Mouse (Mus musculus) T-helper 2 cell (primary cell): ENCODE results near the gene Plekha3.

Experiments used
- in situ Hi-C: fragments of 300-600 bp; cut with MboI, MseI; formaldehyde crosslinking; loops from one replicate; pipeline ENCODE4 v1.15.1; 2025; ENCODE audit warnings: high pct_unique_total_duplicates

The Plekha3 gene

DNA sequence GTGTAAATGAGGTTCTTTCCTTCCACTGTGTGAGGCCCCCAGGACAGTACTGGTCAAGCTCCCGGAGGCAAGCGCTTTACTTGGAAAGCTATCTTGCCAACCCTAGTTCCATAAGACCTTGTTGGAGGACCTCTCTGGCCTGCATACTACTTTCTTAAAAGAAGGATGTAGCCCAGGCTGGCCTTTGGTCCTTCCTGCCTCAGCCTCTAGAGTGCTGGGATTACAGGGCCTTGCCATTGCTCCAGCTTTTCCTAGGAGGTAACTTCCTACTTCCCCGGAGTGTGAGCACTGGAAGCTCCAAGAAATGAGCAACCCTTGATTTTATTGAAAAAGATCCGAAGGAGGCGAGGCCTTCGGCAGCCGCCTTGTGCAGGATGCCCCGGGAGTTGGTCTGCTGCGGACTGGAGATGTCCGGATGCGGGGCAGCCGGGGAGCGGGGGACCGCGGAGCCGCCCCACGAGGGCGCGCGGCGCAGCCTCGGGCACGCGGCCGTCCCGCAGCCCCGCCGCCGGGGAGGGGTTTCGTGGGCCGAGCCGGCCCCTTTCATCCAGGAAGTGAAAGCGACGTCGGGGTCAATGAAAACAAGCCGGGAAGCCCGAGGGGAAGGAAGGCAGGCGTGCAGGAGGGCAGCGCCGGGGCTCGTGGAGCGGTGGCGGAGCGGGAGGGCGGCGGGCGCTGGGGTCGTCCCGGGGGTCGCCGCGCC, at the start of gene Plekha3:
Gene Plekha3 (plus strand): TSS at position 557 of the 703 bp plus-strand sequence.
- in situ Hi-C loops = loop anchor here (25.0 kb wide), 1 partner anchor 1262 kb away; the partner anchor contains the start of gene Cwc22

DNA sequence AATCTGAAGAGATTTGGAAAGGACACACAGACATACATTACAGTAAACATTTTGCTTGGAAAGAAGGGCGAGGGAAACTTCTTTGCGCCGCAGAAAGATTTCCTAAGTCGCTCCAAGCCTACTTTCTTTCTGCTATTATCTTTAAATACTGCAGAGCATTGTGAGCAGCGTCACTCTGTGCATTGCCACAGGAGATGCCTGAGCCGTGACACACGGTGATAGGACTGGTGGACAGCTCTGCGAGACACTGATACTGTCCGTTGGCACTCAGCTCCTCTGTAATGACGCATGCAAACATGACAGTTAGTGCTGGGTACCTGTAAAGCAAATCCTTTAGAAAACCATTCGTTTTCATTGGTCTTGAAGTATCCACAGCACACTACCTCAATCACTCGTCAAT, 44.8 kb upstream of the Plekha3 start:
- in situ Hi-C loops = no loop called here

DNA sequence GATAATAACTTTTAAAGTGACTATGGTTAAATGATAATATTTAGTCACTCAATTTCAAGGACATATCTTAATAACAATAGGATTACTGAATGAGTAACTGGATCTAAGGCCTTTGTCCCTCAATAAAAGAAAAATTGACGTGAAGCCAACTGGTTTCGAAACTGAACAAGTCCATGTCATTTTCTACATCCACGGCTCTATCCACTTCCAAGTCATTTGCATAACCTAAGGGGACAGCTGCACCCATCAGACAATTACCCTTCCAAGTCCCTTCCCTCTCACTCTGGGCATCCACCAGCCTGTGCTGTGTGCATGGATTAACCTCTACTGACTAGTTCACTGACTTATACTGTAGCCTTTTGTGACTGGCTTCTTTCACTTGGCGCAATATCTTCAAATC, 43.5 kb upstream of the Plekha3 start:
- in situ Hi-C loops = no loop called here

DNA sequence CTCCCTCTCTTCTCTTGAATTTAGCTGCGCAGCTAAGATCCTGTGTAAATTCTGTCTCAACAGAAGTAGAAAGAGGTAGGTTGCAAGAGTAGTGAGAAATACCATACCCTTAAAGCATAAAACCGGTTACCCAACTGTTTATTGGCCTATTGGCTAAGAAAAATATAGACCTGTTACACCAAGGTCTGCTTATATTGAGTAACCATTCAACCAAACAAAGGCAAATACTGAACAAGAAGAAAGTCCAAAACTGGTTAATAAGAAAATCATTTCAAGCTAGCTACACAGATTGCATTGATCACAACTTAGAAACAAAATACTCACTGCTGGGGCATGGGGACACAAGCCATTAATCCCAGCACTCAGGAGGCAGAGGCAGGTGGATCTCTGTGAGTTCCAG, 35.4 kb upstream of the Plekha3 start:
- in situ Hi-C loops = loop anchor here (10.0 kb wide), 1 partner anchor 725 kb away; no protein-coding TSS in a partner anchor

DNA sequence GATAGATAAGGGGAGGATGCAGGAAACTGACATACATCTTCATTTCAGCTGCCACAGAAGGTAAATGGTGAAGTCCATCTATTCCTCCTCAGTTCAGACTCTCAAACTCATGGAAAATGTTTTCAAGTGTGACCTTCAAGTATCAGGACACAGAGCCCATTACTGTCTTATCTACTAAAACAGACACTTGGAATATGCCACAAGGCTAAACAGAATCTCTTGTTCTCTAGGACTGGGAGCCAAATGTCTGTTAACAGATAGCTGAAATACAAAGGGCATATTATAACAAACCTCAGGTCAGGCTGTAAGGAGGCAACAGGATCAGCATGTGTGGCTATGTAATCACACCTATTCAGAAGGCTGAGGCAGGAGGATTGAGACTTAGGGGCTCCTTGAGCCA, 31.3 kb upstream of the Plekha3 start:
- in situ Hi-C loops = loop anchor here (10.0 kb wide), 1 partner anchor 729 kb away; no protein-coding TSS in a partner anchor

DNA sequence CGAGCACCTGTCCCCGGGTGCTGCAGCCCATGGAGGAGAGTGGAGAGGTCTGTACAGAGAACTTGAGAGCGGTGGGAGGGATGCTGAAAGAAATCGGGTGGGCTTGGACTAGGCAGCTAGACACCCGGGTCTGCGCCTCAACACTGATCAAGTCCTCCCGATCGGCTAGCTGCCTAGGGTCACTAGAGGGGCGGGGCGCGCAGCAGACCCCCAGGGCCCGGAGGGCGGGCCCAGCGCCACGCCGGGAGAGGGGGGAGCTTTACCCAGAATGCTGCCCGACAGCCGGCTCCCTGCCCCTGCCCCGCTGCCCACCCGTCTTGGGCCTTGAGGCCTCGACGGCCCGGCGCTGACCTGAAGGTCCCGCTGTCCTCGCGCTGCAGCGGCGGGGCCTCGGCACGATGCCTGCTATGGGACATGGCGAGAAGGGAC, 27.6 kb upstream of the Plekha3 start:
- in situ Hi-C loops = loop anchor here (10.0 kb wide), 1 partner anchor 733 kb away; no protein-coding TSS in a partner anchor

DNA sequence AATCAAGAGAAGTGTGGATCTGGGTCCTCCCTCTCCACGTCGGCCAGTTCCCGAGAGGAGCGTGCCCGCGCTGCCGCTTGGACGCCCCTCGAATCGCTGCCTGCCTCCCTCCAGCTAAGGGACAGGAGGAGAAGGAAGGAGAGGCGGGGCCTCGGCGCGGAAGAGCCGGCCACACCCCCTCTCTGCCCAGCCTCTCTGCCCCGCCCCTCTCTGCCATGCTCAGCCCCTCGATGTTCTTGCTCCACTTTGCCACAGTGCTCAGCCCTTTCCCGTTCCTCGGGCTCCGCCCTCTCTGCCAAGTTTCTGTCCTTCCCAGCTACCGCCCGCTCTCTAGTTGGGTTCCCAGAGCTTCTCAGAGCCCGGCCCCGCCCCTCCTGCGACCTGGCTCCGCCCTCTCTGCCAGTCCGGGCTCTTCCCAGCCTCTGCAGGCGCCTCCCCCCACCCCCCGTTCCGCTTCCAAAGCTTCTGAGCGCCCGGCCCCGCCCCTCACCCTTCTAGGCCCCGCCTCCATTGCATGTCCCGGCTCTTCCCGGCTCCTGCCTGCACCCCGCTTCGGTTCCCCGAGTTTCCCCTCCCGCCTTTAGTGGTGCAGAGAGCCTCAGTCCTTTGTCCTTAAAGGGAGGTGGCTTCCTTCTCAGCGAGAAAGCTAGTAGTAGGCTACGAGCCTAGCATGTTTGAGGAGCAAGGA, 27.1 kb upstream of the Plekha3 start, which contains the start of the genes Prkra and Pjvk:
Gene Prkra (minus strand): TSS at position 133 of the 688 bp plus-strand sequence.
Gene Pjvk (plus strand): TSS at position 594 of the 688 bp plus-strand sequence.
- in situ Hi-C loops = loop anchor here (10.0 kb wide), 1 partner anchor 733 kb away; no protein-coding TSS in a partner anchor

DNA sequence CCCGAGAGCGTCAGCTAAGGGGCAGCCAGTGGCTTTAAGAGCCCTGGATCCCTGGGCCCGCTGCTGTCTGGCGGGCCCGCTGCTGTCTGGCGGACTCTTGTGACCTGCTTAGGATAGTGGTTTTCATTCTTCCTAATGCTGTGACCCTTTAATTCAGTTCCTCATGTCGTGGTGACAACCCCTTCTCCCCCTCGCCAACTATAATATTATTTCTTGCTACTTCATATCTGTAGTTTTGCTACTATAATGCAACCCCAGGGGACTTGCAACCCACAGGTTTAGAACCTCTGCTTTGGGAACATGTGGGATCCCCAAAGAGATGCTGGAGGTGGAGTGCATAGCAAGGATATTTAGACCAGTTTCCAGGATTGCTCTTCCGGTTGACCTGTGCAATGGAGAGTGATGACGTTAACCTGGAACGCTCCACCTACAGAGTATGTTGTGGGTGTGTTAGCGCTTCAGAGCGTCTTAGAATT, 26.4 kb upstream of the Plekha3 start:
- in situ Hi-C loops = loop anchor here (10.0 kb wide), 1 partner anchor 734 kb away; no protein-coding TSS in a partner anchor

DNA sequence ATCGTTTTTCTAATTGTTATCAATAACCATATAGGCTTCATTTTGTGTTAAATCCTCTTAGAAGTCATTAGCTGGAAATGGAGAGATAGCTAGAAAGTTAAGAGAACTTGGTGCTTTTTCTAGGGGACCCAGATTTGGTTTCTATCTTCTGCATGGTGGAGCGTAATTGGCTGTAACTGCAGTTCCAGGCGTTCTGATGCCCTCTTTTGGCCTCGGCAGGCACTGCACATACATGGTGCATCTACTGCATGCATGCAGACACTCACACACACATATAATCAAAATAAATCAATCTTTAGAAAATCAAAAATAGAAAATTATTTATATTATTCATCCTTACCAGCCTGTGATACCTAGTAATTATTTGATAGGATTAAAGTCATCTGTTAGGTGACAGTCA, 22.0 kb upstream of the Plekha3 start:
- in situ Hi-C loops = no loop called here

DNA sequence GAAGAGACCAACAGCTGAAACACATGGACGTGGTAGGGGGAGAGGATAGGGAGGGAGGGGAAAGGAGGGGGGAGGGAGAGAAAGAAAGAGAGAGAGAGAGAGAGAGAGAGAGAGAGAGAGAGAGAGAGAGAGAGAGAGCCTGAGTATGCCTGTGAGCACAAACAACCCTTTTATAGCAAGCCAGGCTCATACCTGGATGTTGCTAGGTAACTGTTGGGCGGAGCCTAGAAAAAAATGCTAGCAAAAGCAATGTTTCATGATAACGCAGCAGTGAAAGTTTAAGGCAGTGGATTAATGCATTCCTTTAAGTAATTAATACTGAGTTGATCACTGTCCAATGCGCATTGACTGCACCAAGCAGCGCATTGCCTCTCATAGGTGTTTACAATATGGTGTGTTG, 20.4 kb upstream of the Plekha3 start:
- in situ Hi-C loops = no loop called here

DNA sequence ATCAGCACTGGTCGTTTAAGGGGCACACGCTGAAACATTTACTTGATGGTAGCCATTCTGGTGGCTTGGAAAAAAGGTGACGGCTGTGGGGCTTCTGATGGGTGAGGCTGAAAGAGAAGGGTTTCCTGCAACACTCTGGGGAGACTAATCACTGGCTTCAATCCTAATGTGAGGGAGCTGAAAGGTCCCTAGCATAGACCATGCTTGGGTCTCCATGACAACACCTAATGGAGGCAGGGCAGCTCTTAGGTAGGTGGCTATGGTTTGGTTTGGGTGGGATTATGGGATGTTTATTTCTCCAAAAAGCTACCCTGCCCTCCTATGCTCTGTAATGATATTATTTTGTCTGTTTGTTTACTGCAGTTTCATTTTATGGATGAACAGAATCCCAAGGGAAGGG, 19.6 kb upstream of the Plekha3 start:
- in situ Hi-C loops = no loop called here

DNA sequence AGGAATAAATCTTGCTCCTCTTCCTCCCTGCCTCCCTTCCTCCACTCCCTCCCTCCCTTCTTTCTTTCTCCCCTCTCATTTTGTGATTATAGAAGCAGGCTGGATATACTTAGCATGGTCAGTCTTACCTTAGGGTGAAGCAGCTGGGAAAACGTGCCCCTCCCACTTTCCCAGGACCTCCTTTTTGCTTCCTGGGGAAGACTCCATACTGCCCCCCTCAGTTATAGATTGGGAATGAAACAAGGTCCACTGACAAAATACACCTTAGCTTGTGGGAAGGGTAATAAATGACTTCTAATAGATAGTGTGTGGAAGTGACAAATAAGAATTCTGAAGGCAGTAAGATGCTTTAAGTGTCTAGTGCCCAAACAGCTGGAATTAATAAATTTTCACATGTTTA, 19.1 kb upstream of the Plekha3 start:
- in situ Hi-C loops = no loop called here

DNA sequence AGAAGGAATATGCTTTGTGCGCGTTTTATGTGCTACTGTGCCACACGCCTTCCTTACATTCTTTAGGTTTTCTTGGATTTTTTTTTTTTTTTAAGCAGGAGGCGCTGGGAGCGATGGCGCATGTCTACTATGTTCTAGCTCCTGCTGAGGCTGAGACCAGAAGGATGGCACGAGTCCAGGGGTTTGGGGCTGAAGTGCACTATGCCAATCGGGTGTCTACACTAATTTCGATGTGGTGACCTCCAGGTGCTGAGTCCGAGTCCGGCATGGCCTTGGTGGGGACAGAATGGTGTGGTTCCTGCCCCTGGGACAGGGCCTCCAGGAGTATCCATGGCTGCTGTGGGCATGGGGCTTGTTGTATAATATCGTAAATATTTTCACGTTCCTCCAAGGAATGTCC, 16.5 kb upstream of the Plekha3 start:
- in situ Hi-C loops = no loop called here

DNA sequence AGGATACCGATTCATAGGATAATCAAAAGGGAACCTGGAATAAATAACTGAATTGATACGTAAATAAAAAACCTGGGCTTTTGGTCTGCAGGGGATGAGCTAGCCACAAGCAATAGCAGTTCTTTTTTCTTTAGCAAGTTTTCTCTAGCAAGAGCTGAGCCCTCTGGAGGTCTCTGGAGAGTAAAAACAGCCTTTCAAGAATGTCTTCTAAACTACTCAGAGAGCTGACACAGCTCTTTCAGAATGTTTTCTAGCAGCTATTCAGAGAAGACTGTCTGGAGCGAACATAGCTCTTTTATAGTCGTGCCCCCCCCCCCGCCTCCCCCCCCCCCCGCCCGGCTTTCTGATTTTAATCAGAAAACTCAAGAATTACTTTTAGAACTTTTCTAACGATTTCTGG, 15.7 kb upstream of the Plekha3 start:
- in situ Hi-C loops = no loop called here

DNA sequence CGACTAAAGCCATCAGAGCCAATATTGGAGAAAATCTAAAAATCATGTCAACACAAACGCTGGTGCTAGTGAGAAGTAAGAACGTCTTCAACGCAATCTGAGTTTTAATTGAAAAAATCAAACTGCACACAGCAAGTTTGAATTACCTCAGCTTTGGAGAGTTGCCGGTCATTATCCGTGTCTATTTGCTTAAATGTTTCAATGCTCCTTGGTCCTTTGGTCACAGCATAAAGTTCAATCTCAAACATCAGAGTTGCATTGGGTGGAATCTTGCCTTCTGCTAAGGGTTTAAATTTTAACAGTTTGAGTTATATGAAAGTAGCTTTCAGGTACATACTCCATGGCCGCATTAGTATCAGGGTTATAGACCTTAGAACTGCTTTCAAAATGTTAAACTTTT, 9.6 kb upstream of the Plekha3 start:
- in situ Hi-C loops = no loop called here

DNA sequence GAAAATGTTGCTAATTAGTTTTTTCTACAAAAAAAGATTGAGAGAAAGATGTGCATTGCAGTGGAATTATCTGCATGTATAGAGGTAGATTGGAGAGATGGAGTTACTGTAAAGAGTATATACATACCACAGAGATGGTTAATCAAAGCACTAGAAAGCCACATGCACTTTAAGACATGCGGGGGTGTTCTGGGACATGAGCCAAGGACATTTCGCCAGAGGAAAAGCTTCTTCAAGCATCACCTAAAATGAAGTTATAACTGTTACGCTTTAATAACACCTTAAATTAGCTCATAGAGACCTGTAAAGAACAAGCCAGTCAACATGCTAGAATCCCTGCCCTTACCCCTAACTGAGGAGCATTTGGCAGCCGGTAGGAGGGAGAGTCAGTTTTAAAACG, 7.9 kb upstream of the Plekha3 start:
- in situ Hi-C loops = no loop called here

DNA sequence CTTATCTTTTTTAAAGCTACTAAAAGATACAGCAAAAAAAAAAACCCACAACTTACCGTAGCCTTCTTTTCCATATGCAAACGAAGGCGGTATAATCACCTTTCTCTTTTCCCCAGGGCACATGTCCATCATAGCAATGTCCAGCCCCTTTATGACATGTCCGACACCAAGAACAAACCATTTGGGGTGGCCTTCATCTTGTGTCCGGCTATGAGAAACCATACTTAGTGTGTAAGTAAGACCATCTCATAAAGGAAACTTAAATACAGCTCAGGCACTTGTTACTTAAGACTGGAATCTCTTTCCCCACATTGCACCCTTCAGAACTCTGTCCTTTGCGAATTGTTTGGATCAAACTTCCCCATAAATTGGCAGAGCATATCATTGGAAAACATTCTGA, 3.4 kb upstream of the Plekha3 start:
- in situ Hi-C loops = no loop called here

DNA sequence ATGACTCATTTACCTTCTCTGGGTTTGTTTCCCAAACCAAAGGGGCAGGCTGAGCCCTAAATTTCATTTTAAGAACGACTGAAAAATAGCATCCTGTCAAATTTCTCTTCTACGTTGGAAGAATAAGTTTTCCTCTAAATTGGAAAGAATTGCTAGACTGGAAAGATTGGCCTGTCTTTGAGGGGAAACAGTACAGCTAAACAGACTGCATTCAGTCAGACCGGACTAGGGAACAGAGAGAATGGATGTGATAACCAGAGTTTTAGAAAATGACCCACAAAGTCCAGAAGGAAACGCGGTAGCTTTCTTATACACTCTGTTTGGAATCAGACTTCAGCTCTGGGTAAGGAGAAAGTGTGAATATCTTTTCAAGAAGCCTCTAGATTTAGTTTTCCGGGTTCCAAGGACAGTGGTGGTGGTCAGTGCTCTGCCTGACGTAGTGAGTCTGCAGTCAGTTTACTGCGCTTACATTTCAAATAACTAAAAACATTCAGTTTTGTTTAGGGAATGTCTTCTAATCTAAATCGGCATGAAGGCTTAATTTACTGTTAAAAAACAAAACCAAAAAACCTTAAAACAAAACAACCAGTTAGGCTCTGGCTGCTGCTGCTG, 2.8 kb upstream of the Plekha3 start:
- in situ Hi-C loops = no loop called here

DNA sequence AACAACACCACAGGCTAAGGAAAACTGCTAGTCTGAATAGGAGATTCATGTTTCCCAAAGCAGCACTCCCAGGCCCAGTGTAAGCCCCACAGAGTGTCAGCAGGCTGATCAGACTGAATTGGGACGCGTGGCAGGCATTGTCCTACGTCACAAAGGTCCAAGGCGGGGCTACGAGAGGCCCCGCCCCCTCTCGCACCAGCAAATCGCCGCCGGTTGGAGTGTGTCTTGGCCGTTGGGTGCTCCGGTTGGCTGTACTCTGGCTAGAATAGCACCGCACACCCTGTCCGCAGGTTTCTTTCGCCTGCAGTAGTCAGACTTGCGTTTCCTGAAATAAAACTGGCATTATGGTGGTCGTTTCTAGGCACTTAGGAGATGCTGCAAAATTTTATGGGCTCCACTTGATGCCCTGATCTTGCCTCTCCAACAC, 2.1 kb upstream of the Plekha3 start, which contains the start of gene Fkbp7:
Gene Fkbp7 (minus strand): TSS at position 151 of the 427 bp plus-strand sequence.
- in situ Hi-C loops = no loop called here

DNA sequence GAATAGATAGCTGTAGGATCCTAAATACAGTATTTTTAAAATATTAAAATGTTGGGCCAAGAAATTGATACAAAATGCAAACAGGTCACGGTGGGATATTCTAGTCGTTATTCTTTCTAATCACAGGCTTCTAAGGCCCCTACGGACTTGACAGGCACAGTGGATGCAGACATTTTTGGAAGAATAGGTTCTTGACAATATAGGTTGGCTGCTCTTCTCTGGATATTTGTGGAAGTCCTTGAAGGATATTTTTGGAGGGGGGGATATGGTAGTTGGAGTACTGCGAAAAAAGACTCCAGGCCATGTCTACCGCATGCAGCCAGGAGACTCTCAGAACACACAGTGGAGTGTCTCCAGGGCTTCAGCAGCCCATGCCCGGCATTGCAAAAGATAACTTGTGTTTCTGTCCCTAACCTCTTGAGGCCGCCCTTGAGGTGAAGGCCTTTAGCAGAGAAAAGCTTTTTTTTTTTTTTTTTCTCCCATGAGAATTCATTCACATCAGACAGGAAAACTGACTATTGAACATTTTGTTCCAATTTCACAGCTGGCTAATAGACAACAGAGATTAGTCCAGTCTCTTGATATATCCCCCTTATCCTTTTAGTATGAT, 1.5 kb upstream of the Plekha3 start:
- in situ Hi-C loops = no loop called here

DNA sequence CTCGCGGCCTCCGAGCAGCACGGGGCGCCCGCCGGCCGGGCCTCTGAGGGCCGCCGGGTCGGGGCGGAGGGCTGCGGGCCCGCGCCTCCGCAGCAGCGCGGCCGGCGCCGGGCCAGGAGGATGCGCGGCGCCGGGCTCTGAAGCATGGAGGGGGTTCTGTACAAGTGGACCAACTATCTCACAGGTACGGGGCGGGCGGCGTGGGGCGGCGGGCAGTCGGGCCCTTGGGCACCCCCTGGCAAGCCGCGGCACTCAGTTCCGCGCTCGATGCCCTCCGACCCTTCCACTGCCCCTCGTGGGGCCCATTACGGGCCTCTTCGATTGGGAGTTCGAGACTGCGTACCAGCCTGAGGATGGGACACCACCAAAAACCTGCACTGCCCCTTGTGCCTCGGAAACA, 370 bp downstream of the Plekha3 start:
- in situ Hi-C loops = loop anchor here (25.0 kb wide), 1 partner anchor 1262 kb away; the partner anchor contains the start of gene Cwc22
